Mouse (Mus musculus) E14TG2a.4 (cell line): Measurements from ENCODE around the gene Irf2.

ENCODE experiments used
- CTCF ChIP-seq: conservative IDR thresholded peaks from 2 replicates; pipeline ENCODE4 v1.5.1; 2014; ENCODE audit warnings: low read length
- NANOG ChIP-seq: IDR thresholded peaks from 2 replicates; pipeline ENCODE4 v1.6.1; 2014; ENCODE audit warnings: borderline replicate concordance, low read length, mixed read lengths

- no peak for TF ChIP-seq CTCF
- no peak for TF ChIP-seq NANOG
These were observed 18.9 kb upstream of the Irf2 start for GRCm38 (mm10) chr8:46720656-46721055.
